Mouse (Mus musculus) heart, postnatal 0 days (tissue): ENCODE measurements around the gene Dop1b. TPM values are rescaled to one million over a fixed set of nuclear protein-coding genes. Genes with fewer than 3 reads are reported as not detected.

Source experiments
- ATAC-seq: fragments of 200-750 bp; cut with Nextera tagmentation; 2 replicates; pipeline ENCODE4 v1.8.0; 2017; ENCODE audit warnings: low read depth, moderate number of reproducible peaks, moderate library complexity; ENCODE audit not compliant: insufficient read depth
- DNase-seq: peaks from one replicate; pipeline ENCODE4 v3.0.0-alpha.2; 2016; ENCODE audit warnings: low spot score
- H3K27ac ChIP-seq: fragments of 300-500 bp; sonication (generic); 2 replicates; pipeline ENCODE4 v1.5.1; 2014; ENCODE audit warnings: low read depth, mild to moderate bottlenecking
- H3K27me3 ChIP-seq: fragments of 300-500 bp; sonication (generic); 2 replicates; pipeline ENCODE4 v1.6.1; 2014; ENCODE audit warnings: low read length, mixed read lengths; ENCODE audit not compliant: control insufficient read depth, insufficient read depth
- H3K36me3 ChIP-seq: fragments of 300-500 bp; sonication (generic); replicated peaks from 2 replicates; pipeline ENCODE4 v1.6.1; 2014; ENCODE audit warnings: low read length, mixed read lengths; ENCODE audit not compliant: control insufficient read depth, insufficient read depth
- H3K4me1 ChIP-seq: fragments of 300-500 bp; sonication (generic); 2 replicates; pipeline ENCODE4 v1.6.1; 2014; ENCODE audit warnings: antibody characterized with exemption; ENCODE audit not compliant: control insufficient read depth, insufficient read depth
- H3K4me2 ChIP-seq: fragments of 300-500 bp; sonication (generic); 2 replicates; pipeline ENCODE4 v1.6.1; 2014; ENCODE audit warnings: low read depth, mild to moderate bottlenecking, low read length, moderate library complexity
- H3K4me3 ChIP-seq: fragments of 300-500 bp; sonication (generic); 2 replicates; pipeline ENCODE4 v1.5.1; 2014; ENCODE audit warnings: low read depth, low read length
- H3K9ac ChIP-seq: fragments of 300-500 bp; sonication (generic); replicated peaks from 2 replicates; pipeline ENCODE4 v1.6.1; 2014; ENCODE audit warnings: low read depth, low read length, mixed read lengths
- H3K9me3 ChIP-seq: fragments of 300-500 bp; sonication (generic); replicated peaks from 2 replicates; pipeline ENCODE4 v1.6.1; 2016; ENCODE audit warnings: low read length; ENCODE audit not compliant: control insufficient read depth
- CTCF ChIP-seq: IDR thresholded peaks from 2 replicates; pipeline ENCODE4 v1.5.1; 2016; ENCODE audit warnings: antibody characterized with exemption, control low read depth, low read depth
- EP300 ChIP-seq: IDR thresholded peaks from 2 replicates; pipeline ENCODE4 v1.6.1; 2016; ENCODE audit warnings: antibody characterized with exemption, low read depth
- WGBS: fragments of 180-500 bp; shearing (Covaris S2); extraction: QIAGEN DNeasy Blood & Tissue Kit; methylation state at CpG from one replicate; pipeline ENCODE4 v1.1.7; 2014; 5-methylcytosine and 5-hydroxymethylcytosine counted together
- polyA plus RNA-seq: library from polyadenylated mRNA; unstranded; fragments of >200 nt; fragmentation: Nextera tagmentation; extraction: Ambion mirVana; gene quantifications from 2 replicates; pipeline ENCODE4 v1.2.1, GENCODE M21; 2015
- total RNA-seq: library from RNA; depleted of rRNA; stranded (reverse); fragments of >200 nt; gene quantifications from 2 replicates; pipeline ENCODE4 v1.2.3, GENCODE M21; 2014; ENCODE audit warnings: low replicate concordance

Gene Dop1b
- total and polyA plus RNA-seq, 2 experiments from 2014 or later = 6.0 to 13.2 TPM

- no peak for TF ChIP-seq EP300
- TF ChIP-seq CTCF = no peak
- Histone ChIP-seq H3K27ac (no peak overlapping the region), H3K4me3 (no peak overlapping the region), H3K27me3 (no peaks in the 10 kb centered on the region), H3K9me3 (peaks cover 6% of the 10 kb centered on the region; the same call in 1 of the 2 replicates), H3K4me1 (no peaks in the 10 kb centered on the region), H3K4me2 (no peak overlapping the region), H3K36me3 (peaks cover 33% of the 10 kb centered on the region), H3K9ac (no peak overlapping the region)
- WGBS = 92% methylated on average over 6 of the region's 6 CpGs
- DNase-seq = no peak
- ATAC-seq = no peak
These were observed 95.5 kb downstream of the Dop1b start for GRCm38 (mm10) chr16:93807167-93807566.

- Histone ChIP-seq H3K9me3 (peaks cover 7% of the 10 kb centered on the region; the same call in 1 of the 2 replicates), H3K9ac (no peak overlapping the region), H3K4me2 (no peak overlapping the region), H3K4me1 (no peaks in the 10 kb centered on the region), H3K4me3 (no peak overlapping the region), H3K27me3 (no peaks in the 10 kb centered on the region), H3K36me3 (peaks cover 37% of the 10 kb centered on the region), H3K27ac (peak overlapping the region; percentile 43)
- TF ChIP-seq CTCF = no peak
- no peak for TF ChIP-seq EP300
- DNase-seq (peak; percentile 33), ATAC-seq (peak; percentile 70)
- 28% methylated on average over 8 of the region's 8 CpGs for WGBS
These were observed 96.4 kb downstream of the Dop1b start for GRCm38 (mm10) chr16:93807961-93808554.

- ATAC-seq (peak; percentile 77), DNase-seq (peak; percentile 47)
- peak overlapping the region; percentile 17; the same call in 1 of the 2 replicates for H3K4me3 ChIP-seq
- H3K27me3 ChIP-seq = no peaks in the 10 kb centered on the region
- H3K9ac ChIP-seq = no peak overlapping the region; the same call in 1 of the 2 replicates
- peak overlapping the region; percentile 47 for H3K4me2 ChIP-seq
- WGBS = 44% methylated on average over 20 of the region's 20 CpGs
- H3K36me3 ChIP-seq = peaks cover 14% of the 10 kb centered on the region
- H3K27ac ChIP-seq = peak overlapping the region; percentile 88
- peaks cover 8% of the 10 kb centered on the region; the same call in 1 of the 2 replicates for H3K4me1 ChIP-seq
- peaks cover 7% of the 10 kb centered on the region; the same call in 1 of the 2 replicates for H3K9me3 ChIP-seq
- TF ChIP-seq CTCF = no peak
- no peak for TF ChIP-seq EP300
These were observed 104.4 kb downstream of the Dop1b start for GRCm38 (mm10) chr16:93815856-93816736.

- H3K36me3 ChIP-seq = peaks cover 6% of the 10 kb centered on the region; the same call in 1 of the 2 replicates
- TF ChIP-seq CTCF = no peak
- peak overlapping the region; percentile 88 for H3K27ac ChIP-seq
- peaks cover 8% of the 10 kb centered on the region; the same call in 1 of the 2 replicates for H3K4me1 ChIP-seq
- H3K9me3 ChIP-seq = peaks cover 10% of the 10 kb centered on the region
- H3K27me3 ChIP-seq = no peaks in the 10 kb centered on the region
- WGBS = 40% methylated on average over 7 of the region's 7 CpGs
- ATAC-seq = peak; percentile 34; the same call in 1 of the 2 replicates
- DNase-seq = peak; percentile 20
- no peak overlapping the region; the same call in 1 of the 2 replicates for H3K9ac ChIP-seq
- no peak overlapping the region for H3K4me3 ChIP-seq
- peak overlapping the region; percentile 47 for H3K4me2 ChIP-seq
These were observed 105.2 kb downstream of the Dop1b start for GRCm38 (mm10) chr16:93816861-93817260.

GRCm38 (mm10) chr16:93817371-93817770, 105.7 kb downstream of the Dop1b start:
- Histone ChIP-seq H3K27ac (peak overlapping the region; percentile 88), H3K27me3 (no peaks in the 10 kb centered on the region), H3K4me2 (no peak overlapping the region), H3K9me3 (peaks cover 9% of the 10 kb centered on the region; the same call in 1 of the 2 replicates), H3K9ac (no peak overlapping the region), H3K4me1 (peaks cover 8% of the 10 kb centered on the region; the same call in 1 of the 2 replicates), H3K4me3 (no peak overlapping the region), H3K36me3 (0 out of 2 replicates have a peak, but pooled peaks cover 2% of the 10 kb centered on the region)
- no peak for TF ChIP-seq EP300
- TF ChIP-seq CTCF = no peak
- DNase-seq (no peak), ATAC-seq (no peak)
- 83% methylated on average over 5 of the region's 5 CpGs for WGBS
